Mouse (Mus musculus) megakaryocyte progenitor cell, adult 5-6 weeks (primary cell): ENCODE results near the gene Arl6ip5. TPM values are rescaled to one million over a fixed set of nuclear protein-coding genes. Genes with fewer than 3 reads are reported as not detected.

Source experiments
- ATAC-seq: replicated peaks from 2 replicates; pipeline ENCODE4 v1.8.0; 2016; ENCODE audit warnings: mild to moderate bottlenecking, moderate TSS enrichment, inconsistent platforms; ENCODE audit not compliant: poor library complexity
- total RNA-seq, 2 experiments: library from RNA; stranded (forward) in 1 of 2; stranded (reverse) in 1 of 2; fragments of 157-497, 149-512 nt in 1 of 2; fragments of 200-1000 nt in 1 of 2; gene quantifications; 2 replicates each; pipeline versions ENCODE4 v1.2.3 to v1.2.4; 2015 to 2017

Arl6ip5 gene
- total RNA-seq (2015) (55.4 and 57.6 TPM in 2 replicates), total RNA-seq (2017) (54.3 and 55.8 TPM in 2 replicates)

DNA sequence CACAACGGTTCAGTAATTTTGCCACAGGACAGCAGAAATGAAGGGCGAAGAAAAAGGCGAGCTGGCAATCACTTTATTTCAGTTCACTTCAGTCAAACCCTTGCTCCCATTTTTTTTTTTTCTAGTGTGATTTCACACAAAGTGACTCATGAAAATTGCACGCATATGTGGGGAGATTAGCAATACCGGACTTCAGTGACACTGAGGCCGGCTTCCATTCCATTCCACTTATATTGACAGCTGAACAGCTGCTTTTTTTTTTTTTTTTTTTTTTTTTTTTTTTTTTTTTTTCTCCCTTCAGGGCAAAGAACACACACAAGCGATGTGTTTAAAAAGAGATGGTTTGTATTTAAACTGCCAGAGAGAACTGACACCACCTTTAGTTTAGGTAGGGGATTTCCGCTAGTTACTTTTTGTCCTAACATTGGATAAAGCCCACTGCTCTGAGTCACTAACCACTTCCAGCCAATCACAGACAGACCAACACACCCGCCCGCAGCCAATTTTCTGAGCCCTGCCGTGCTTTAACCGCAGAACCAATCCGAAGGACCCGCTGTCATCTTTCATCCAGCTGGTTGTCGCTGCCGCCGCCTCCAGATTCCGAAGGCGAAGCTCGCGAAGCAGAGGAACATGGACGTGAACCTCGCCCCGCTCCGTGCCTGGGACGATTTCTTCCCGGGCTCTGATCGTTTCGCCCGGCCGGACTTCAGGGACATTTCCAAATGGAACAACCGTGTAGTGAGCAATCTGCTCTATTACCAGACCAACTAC is at the start of gene Arl6ip5:
Gene Arl6ip5, plus strand, starts transcription at position 499 of the 771 bp plus-strand sequence.
- peak; percentile 70 for ATAC-seq

DNA sequence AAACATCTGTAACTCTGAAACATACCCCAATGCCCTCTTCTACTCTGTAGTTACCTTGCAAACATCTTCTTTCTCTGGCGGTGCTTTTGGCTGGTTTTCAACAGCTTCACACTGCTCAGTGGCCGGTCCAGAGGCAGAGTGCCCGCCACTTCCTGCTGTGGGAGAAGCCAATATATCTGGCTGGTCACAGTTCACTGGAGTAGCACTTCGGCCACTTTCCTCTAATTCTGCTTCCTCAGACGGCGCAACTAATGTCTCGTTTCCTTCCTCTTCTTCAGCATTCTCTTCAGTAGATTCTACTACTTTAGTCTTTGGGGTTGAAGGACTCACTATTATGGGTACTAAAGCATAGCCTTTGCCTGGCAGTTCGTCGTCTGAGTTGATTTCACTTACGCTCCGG is 34.8 kb upstream of the Arl6ip5 start:
- 0 out of 2 replicates have a peak, but pooled peaks have one; percentile 12 for ATAC-seq

DNA sequence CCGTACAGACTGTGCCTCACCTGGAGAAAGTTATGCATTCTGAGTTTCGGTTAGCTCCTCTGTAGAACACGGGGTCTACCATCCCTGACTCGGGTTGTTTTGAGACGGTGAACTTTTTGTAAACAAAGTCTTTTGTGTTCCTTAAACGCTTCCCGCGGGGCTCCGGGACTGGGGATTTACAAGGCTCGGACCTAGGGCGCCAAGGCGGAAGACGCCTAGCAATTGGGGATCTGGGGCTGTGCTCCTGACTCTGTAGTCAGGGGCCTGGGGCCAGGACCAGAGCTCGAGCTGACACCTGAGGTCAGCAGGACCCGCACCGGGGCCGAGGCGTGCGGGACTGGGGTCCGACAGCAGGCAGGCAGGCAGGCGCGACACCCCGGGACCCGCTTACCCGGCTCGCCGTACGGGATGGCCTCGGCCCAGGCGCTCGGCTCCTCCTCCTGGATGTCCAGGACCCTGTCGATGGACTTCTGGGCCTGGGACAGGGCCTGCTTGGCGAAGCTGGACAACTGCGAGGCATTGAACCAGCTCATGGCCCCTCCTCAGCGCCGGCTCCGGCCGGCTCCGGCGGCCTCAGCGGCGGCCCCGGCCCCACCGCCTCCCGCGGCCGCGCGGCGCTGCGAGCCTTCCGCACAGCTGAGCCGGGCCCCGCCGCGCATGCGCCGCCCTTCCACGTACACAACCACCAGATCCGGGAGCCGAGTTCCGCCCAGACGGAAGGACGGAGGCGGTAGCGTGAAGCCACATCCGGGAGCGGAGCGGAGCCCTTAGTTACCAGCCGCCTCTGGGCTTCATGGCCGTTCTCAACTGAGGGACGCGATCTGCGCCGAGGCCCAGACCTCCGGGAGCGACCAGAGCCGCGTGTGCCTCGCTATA is 31.8 kb upstream of the Arl6ip5 start, which contains the start of gene Tmf1:
Gene Tmf1, minus strand, starts transcription at position 632 of the 876 bp plus-strand sequence.
- peak; percentile 95 for ATAC-seq

DNA sequence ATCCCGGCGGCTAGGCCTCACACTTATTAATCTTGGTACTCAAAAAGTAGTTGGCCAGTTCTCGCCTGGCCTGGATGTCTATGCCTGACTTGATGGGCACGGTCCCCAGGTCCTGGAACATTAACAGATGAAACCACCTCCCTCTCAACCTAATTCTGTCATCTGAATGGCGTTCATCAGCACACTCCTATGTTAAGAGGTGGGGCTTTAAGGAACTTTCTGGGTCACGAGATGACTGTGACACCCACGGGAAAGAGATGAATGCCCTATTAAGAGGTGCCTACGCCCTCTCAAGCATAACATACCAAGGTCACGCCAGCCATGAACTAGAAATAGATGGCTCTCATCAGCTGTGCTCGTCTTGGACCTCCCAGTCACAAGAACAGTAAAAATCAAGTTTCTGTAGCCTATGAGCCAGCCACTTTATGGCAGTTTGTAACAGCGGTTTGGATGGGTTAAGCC is 31.1 kb upstream of the Arl6ip5 start:
- peak; percentile 26 for ATAC-seq

DNA sequence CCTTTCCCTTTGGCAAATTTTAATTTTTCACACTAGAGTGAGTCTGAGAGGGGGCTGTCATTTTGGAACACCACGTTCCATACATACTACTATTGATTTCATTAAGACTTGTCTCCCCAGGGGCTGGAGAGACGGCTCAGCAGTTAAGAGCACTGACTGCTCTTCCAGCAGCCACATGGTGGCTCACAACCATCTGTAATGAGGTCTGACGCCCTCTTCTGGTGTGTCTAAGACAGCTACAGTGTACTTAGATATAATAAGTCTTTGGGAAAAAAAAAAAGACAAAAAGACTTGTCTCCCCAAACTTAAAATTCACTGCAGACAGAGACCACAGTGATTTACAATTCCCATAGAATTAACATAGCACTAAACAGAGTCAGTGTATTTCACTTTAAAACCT is 10.1 kb upstream of the Arl6ip5 start:
- ATAC-seq: no peak

DNA sequence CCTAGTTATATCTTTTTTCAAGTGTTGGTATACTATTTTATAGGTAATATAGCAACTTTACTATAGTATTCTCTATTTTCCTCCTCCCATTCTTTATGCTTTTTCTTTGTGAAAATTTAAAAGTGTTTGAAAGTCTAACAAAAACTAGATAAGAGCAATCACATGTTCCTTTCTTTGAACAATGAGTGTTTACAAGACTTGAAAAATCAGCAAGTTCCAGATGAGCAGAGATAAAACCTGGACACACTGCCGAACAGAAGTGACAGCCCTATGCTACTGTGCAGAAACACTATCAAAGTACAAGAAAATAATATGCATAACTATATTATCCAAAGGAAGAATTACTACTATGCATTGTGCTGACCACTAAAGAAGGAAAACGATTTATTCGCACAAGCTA is 8.0 kb upstream of the Arl6ip5 start:
- no peak for ATAC-seq

DNA sequence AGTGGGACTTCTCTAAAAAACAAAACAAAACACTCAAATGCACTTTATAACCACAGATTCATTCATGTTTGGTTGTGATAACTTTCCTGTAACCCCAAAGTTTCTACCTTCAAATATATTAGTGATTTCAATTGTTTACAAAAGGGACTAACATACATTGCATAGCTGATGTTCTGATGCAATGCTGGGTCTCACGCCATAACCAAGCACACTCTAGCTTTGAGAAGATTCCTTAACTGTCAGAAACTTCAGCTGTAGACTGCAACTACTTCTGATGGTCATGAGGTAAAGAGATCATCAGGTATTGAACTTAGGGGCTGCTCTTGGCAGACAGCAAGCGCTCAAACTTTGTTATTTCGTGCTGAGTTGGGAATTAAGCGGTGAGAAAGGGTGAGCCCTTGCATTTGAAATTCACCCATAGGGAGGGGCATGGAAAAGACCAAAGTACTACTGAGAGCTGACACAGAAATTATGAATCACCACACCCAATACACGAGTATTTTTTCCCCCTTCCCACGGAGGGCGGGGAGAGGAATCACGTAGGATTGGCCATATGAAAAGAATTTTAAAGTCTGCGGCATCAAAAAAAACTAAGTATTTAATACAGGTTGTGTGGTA is 6.1 kb upstream of the Arl6ip5 start:
- no peak for ATAC-seq

DNA sequence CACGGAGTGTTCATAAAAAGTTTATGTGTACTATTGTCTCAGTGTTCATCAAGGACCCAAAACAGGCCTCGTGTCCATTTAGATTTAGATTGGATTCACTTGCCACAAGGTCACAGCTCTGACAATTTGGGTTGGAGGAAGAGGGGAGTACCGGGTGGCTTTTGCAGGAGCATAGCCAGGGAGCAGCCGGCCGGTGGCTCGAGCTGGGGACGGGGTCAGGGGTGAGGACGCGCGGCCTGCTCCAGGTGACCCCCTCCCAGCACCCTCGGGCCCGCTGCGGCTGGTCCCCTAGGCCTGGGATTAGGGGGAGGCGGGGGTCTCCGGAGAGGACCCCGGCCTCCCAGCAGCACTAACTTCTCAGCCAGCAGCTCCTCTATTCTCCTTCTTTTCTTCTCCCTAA is 5.5 kb upstream of the Arl6ip5 start:
- ATAC-seq: no peak

DNA sequence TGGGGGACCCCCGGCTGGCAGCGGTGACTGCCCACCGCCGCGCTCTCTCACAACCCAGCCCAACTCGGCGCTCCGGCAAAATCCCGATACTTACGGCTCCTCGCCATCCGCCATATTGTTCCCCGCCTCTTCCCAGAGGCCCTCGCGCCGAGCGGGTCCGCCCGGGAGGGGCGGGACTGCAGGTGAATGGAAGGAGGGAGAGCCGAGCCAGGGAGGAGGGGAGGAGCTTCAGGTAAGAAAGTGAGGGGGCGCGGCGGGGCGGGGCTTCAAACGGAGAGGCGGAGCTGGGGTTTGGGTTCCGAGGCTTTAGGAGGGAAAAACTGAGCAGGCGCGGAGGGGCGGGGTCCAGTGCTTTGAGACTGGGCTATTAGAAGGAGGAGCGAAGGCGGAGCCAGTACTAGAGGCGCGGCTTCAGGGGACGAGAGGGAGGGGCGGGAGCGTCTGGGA is 5.0 kb upstream of the Arl6ip5 start, which contains the start of gene Uba3:
Gene Uba3, minus strand, starts transcription at position 209 of the 447 bp plus-strand sequence.
- peak; percentile 94 for ATAC-seq

DNA sequence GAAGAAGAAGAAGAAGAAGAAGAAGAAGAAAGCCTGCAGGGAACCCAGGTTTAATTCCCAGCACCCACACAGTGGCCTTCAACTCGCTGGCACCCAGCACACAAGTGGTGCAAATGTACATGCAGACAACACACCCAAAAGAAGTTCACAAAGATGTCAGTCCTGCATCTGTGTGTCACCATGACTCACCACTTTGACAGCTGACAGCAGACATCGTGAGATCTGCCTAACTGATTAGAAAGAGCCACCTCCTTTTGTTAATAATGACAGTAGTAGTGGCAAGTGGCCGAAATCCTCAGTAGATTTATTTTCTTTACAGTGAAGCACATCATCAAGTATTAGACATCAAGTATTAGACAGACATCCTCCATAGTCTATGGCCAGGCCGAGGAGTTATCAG is 3.4 kb upstream of the Arl6ip5 start:
- ATAC-seq: no peak

DNA sequence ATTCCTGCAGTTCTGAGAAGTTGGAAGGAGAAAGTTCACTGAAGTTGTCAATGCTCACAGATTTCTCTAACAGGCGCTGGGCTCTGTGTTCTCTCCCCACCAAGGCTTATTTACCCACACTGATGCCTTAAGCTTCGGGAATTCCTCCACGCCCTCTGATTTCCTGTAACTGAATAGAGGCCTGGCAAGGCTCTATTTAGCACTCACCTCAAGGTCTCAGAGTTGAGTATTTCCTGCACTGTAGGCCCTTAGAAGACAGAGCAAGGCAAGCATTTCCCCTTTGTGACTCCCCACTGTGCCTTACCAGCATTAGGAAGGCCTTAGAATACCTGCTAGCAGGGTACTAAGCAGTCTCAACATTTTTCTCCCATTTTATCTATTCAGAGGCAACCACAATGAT is 2.1 kb upstream of the Arl6ip5 start:
- ATAC-seq: no peak

DNA sequence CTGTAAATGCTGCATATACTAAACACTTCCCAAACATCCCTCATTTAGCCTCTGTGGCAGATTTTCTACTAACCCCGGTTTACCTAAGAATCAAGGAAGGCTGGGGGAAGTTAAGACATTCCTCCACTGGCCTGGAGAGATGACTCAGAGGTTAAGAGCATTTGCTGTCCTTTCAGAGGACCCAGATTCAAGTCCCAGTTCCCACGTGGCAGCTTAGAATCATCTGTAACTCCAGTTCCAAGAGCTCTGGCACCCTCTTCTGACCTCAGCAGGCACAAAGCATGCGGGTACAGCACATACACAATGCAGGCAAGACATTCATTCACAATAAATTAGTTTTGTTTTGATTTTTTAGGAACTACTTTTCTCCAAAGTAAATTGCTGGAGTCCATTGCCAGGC is 1.3 kb upstream of the Arl6ip5 start:
- no peak for ATAC-seq

DNA sequence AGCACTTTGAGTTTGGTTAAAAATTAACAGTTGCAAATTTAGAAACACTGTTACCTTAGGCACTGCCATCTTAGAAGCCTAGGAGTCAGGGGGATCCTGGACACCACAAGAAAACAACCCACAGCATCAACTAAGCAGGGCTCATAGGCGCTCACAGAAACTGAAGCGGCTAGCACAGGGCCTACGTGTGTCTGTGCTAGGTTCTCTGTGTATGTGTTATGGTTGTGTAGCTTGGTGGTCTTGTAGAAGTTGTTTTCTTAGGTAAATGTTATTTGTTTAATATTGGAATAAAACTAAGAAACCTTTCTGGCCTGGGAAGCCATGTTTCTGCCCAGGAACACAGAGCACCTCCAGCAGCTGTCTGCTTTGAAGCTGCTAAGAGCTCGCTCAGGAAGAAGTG is 738 bp upstream of the Arl6ip5 start:
- no peak for ATAC-seq

DNA sequence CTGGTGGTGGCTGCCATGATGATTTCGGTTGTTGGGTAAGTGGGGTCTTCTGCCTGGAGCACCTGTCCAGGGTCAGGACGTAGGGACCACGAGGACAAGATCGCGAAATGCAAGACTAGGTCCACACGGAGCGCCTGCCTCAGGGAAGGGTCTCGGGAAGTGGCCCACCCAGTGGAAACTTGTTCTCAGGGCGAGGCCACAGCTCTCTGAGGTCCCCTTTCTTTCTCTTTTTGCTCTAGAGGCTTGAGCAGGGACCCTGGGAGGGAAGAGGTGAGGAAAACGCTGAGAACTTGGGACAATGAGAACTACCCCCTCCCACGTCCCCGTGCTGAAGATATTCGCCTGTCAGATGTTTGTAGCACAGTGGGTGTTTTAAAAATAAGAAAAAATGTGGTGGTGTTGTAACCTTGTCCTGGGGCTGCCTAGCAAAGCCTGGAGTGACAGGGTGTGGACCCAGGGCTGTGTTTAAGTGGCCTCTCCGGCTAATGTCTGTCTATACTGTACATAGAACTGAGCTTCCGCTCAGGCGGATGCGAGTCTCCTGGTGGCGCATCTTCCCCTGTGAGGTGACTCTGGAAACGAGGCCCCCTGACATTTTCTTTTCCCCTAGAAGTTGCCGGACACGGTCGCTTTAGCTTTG is 593 bp downstream of the Arl6ip5 start:
- ATAC-seq: peak; percentile 51

DNA sequence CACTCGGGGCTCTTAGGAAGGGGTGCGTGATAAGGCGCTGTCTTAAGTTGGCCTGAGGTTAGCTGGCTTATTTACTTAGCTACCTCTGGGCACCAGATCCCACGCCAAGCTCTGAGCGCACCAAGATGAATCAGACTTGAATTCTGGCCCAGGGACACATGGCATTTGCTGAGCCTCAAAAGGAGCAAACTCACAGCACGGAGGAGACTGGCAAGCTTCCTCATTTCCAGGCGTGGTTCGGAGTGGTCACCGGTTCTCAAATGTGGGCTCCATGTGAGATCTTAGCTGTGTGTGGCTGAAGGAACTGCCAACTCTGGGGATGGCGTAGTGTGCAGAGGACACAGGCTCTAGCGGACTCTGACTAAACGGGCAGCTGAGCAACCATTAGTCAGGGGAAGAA is 1.5 kb downstream of the Arl6ip5 start:
- ATAC-seq: peak; percentile 47

DNA sequence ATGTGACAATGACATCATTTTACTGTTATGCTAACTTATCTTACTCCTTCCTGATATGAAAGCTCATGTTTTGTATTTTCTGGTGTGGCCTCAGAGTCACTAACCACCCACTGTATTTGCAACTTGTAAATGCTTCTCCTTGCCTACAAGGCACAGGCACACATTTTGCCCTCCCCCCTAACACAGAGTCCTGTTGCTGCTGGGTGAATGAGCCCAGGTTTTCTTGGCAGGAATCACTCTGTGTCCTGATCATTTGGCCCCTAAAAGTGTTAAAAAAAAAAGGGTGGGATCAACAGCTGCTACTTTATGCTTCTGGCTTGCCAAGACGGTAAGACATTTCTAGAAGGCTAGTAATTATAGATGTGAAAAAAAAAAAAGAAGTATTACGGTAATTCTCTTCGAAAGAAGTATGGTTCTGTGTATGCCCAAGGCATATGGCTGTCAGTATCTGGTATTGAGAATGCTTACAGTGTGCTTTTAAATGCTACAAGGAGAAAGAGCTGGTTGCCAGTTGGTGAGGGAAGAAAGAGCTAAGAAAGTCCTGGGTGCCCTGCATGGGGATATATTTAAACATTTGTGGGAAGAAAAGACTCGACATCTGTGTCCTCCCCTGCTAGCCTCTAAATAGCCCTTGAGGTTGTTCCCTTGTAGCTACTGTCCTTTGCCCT is 5.8 kb downstream of the Arl6ip5 start:
- no peak for ATAC-seq

DNA sequence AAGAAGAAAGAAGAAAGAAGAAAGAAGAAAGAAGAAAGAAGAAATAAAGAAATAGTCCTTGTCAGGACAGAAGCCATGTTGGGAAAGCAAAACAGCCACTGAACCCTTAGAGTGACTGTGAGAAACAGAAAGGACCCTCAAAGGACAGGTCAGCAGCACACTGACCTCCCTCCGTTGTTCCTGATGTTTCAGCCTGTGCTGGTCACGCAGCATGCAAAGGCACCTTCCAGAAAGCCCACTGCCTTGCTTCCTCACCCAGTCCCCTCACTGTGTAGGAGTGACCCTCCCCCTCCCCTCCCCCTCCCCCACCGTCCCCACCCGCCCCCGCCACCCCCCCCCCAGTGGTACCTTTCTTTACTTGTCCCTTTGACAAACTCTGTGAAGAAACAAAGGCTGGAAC is 10.2 kb downstream of the Arl6ip5 start:
- ATAC-seq: no peak

DNA sequence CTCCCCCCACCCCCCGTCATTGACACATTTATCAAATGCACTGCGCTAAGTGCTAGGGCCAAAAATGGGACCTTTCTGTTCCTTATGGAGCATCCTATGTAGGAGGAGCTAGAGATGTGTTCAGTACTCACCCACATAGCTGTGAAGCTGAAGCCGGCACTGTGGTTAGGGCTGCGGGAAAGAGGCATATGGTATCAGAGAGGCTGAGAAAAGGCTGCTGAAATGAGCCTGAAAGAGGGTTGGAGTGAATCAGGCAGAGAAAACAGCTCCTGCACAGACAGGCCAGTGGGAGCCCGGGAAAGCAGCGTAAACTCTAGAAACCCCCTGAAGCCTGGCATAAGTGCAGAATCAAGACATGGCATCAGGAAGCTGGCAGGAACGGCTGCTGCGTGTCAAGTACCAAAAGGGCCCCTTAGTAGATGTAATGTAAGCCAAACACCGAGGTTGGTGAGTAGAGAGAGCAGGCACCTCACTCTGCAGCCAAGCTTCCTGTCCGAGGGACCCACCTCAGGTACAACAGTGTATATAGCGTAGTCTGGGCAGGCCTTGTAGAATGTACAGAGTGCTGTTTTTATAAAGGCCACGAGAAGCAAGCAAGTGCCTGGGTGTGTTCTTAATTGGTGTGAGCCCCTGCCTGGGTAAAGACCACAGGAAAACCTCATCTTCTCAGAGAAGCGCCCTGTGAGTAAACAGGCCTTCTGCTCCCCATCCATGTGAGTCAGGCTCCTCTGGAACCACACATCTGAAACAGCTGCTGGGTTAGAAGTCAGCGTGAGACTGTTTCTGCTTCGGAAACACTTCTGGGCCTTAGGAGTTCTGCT is 10.9 kb downstream of the Arl6ip5 start:
- peak; percentile 10; the same call in 1 of the 2 replicates for ATAC-seq

DNA sequence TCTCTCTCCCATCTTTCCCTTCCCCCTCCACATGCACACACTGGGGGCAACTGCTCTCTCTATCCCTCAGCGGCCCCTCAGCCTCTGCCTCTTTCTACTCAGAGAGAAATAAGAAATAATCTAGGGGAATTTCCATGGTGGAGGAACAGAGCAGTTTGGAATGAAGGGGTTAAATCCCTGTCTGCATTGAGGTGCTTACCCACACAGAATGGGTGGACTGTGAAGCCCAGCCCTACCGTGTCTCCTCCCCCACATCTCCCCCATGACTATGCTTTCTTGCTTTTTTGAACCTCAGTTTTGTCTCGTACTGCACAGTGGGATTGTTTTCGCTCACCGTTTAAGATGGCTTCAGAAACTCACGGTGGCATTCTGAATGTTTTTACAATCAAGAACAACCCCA is 11.8 kb downstream of the Arl6ip5 start:
- peak; percentile 59 for ATAC-seq
